Mouse (Mus musculus) embryonic fibroblast, embryonic 13.5 days (primary cell): ENCODE results near the gene Nhlh1.

Experiments
- CTCF ChIP-seq: IDR thresholded peaks from 2 replicates; pipeline ENCODE4 v1.5.1; 2011; ENCODE audit warnings: mild to moderate bottlenecking, control low read depth, low read length, moderate library complexity, borderline replicate concordance; ENCODE audit not compliant: insufficient read depth
- POLR2A ChIP-seq: IDR thresholded peaks from 2 replicates; pipeline ENCODE4 v1.6.1; 2011; ENCODE audit warnings: low read depth, mild to moderate bottlenecking, control low read depth, low read length, moderate library complexity

DNA sequence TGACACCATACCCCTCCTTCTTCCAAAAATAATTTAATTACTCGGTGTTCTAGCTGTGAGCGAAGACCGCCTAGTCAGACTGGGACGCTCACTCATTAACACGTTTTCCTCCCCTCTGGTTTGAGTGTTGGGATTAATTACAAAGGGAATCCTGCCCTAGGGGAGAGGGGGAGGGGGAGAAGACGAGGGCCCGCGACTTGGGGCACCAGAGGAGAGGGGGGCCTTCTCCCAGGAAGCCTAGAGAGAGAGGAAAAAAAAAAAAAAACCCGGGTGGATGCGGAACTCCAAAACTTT lies 29.6 kb downstream of the Nhlh1 start:
- no peak for TF ChIP-seq POLR2A
- no peak for TF ChIP-seq CTCF
